Mouse (Mus musculus) bone marrow, adult 2 months (tissue): ENCODE results near the gene Dbndd2.

Experiments used
- CTCF ChIP-seq: fragments of 200-500 bp; IDR thresholded peaks from 2 replicates; pipeline ENCODE4 v1.5.1; 2011; ENCODE audit warnings: low read length, control low read depth; ENCODE audit not compliant: control insufficient read depth, insufficient read depth
- POLR2A ChIP-seq: fragments of 200-500 bp; IDR thresholded peaks from 2 replicates; pipeline ENCODE4 v1.6.1; 2011; ENCODE audit warnings: low read depth, mild to moderate bottlenecking, control low read depth, low read length, borderline replicate concordance; ENCODE audit not compliant: control insufficient read depth

GRCm38 (mm10) chr2:164454846-164455245, 31.1 kb upstream of the Dbndd2 start:
- TF ChIP-seq CTCF (no peak), POLR2A (no peak)
